ENCODE assay signal across 30 mouse cellular contexts in genomic region chr6:52667641-52668040, GRCm38 (mm10). TPM values are rescaled to one million over a fixed set of nuclear protein-coding genes. Genes with fewer than 3 reads are reported as not detected.
DNase-seq lines count a peak whose midpoint lies in the region; ATAC-seq lines count a peak whose summit lies in the region.
"Had no signal": no experiment of that assay in that cellular context is flagged by ENCODE, and none has a peak within 500 bp of the region (broad histone marks: within the 10 kb centered on the region; RNA-seq: fewer than 3 reads in every experiment).

No protein-coding gene starts in this region.

- peaks cover 7% of the 10 kb centered on the region; the same call in 1 of the 2 replicates for H3K4me1 ChIP-seq in kidney, embryonic 16.5 days (ENCODE audit: insufficient read depth, low read length)
- H3K4me1 ChIP-seq in limb, embryonic 12.5 days (replicated peaks), result peaks cover 47% of the 10 kb centered on the region
- peaks cover 12% of the 10 kb centered on the region; the same call in 1 of the 2 replicates for H3K4me1 ChIP-seq in limb, embryonic 10.5 days
- H3K4me1 ChIP-seq: forebrain, embryonic 12.5 days; hindbrain, embryonic 13.5 days; liver, embryonic 15.5 days; neural tube, embryonic 12.5 days had no signal

- H3K4me3 ChIP-seq in kidney, embryonic 16.5 days (ENCODE audit: low read length), result no peak overlapping the region
- no peak overlapping the region for H3K4me3 ChIP-seq in limb, embryonic 12.5 days (replicated peaks)
- no peak overlapping the region for H3K4me3 ChIP-seq in limb, embryonic 10.5 days
- H3K4me3 ChIP-seq: embryonic facial prominence, embryonic 10.5 days; embryonic facial prominence, embryonic 15.5 days; forebrain, embryonic 12.5 days; hindbrain, embryonic 13.5 days; layer of hippocampus, adult 2 months; liver, embryonic 15.5 days; neural tube, embryonic 12.5 days had no signal

- H3K27me3 ChIP-seq in kidney, embryonic 16.5 days (ENCODE audit: insufficient read depth, low read length), result no peaks in the 10 kb centered on the region
- H3K27me3 ChIP-seq in limb, embryonic 12.5 days, result no peaks in the 10 kb centered on the region
- no peaks in the 10 kb centered on the region for H3K27me3 ChIP-seq in limb, embryonic 10.5 days (ENCODE audit: low read depth, poor library complexity, severe bottlenecking)
- H3K27me3 ChIP-seq: embryonic facial prominence, embryonic 15.5 days; forebrain, embryonic 12.5 days; hindbrain, embryonic 13.5 days; liver, embryonic 15.5 days; neural tube, embryonic 12.5 days had no signal

- H3K27ac ChIP-seq in kidney, embryonic 16.5 days (ENCODE audit: low read length), result no peak overlapping the region
- H3K27ac ChIP-seq in limb, embryonic 12.5 days, result 0 out of 2 replicates have a peak overlapping the region, but pooled peaks have one; percentile 45
- H3K27ac ChIP-seq in limb, embryonic 10.5 days, result no peak overlapping the region
- H3K27ac ChIP-seq: embryonic facial prominence, embryonic 10.5 days; embryonic facial prominence, embryonic 15.5 days; forebrain, embryonic 12.5 days; hindbrain, embryonic 13.5 days; layer of hippocampus, adult 2 months; liver, embryonic 15.5 days; neural tube, embryonic 12.5 days had no signal

- peak; percentile 34 for DNase-seq in kidney, adult 11 months
- no peak for DNase-seq in limb, embryonic 10.5 days (ENCODE audit: low spot score)
- DNase-seq in kidney, postnatal 14 days, result peak; percentile 37
- no peak for DNase-seq in layer of hippocampus, adult 9-10 months (ENCODE audit: low spot score)
- no peak for DNase-seq in adrenal gland, postnatal 14 days
- DNase-seq: adrenal gland, postnatal 36 days; cerebellum, adult 2 months; cerebellum, postnatal 14 days; gastrocnemius, postnatal 25 days; heart, adult 18-20 months; heart, postnatal 4 days; lung, embryonic 14.5 days; lung, postnatal 36 days; right cerebral cortex, adult 18-20 months; right cerebral cortex, postnatal 4 days; thymus, adult 2 months; thymus, postnatal 36 days had no signal

- no peaks in the 10 kb centered on the region for H3K9me3 ChIP-seq in kidney, embryonic 16.5 days (ENCODE audit: low read length)
- H3K9me3 ChIP-seq in limb, embryonic 12.5 days, result no peaks in the 10 kb centered on the region
- no peaks in the 10 kb centered on the region for H3K9me3 ChIP-seq in limb, embryonic 10.5 days (replicated peaks)
- H3K9me3 ChIP-seq: embryonic facial prominence, embryonic 10.5 days; embryonic facial prominence, embryonic 15.5 days; forebrain, embryonic 12.5 days; hindbrain, embryonic 13.5 days; liver, embryonic 15.5 days; neural tube, embryonic 12.5 days had no signal

- no peak overlapping the region for H3K9ac ChIP-seq in kidney, embryonic 16.5 days (replicated peaks; ENCODE audit: low read length)
- no peak overlapping the region for H3K9ac ChIP-seq in limb, embryonic 12.5 days (replicated peaks)
- H3K9ac ChIP-seq: embryonic facial prominence, embryonic 15.5 days; forebrain, embryonic 12.5 days; hindbrain, embryonic 13.5 days; liver, embryonic 15.5 days; lung, embryonic 14.5 days; neural tube, embryonic 12.5 days had no signal

- no peak overlapping the region for H3K4me2 ChIP-seq in kidney, embryonic 16.5 days (replicated peaks; ENCODE audit: low read depth, low read length)
- H3K4me2 ChIP-seq in limb, embryonic 12.5 days, result no peak overlapping the region
- H3K4me2 ChIP-seq: embryonic facial prominence, embryonic 15.5 days; forebrain, embryonic 12.5 days; heart, embryonic 11.5 days; hindbrain, embryonic 13.5 days; liver, embryonic 15.5 days; lung, embryonic 14.5 days; midbrain, embryonic 11.5 days; neural tube, embryonic 12.5 days had no signal

- no peak for ATAC-seq in kidney, embryonic 16.5 days (ENCODE audit: low FRiP score, low TSS enrichment)
- no peak for ATAC-seq in limb, embryonic 12.5 days (ENCODE audit: insufficient number of reproducible peaks, insufficient read depth, low FRiP score, low TSS enrichment, low read depth)
- ATAC-seq: intestine, postnatal 0 days; midbrain, embryonic 16.5 days had no signal

- WGBS in kidney, embryonic 16.5 days, result 66% methylated on average over 3 of the region's 3 CpGs
- 28% methylated on average over 3 of the region's 3 CpGs for WGBS in limb, embryonic 12.5 days
- WGBS in limb, embryonic 10.5 days, result 67% methylated on average over 3 of the region's 3 CpGs

- no peaks in the 10 kb centered on the region for H3K36me3 ChIP-seq in kidney, embryonic 16.5 days (ENCODE audit: insufficient read depth, low read length)
- H3K36me3 ChIP-seq in limb, embryonic 12.5 days, result no peaks in the 10 kb centered on the region
- H3K36me3 ChIP-seq in limb, embryonic 10.5 days, result no peaks in the 10 kb centered on the region
- H3K36me3 ChIP-seq: embryonic facial prominence, embryonic 10.5 days; embryonic facial prominence, embryonic 15.5 days; forebrain, embryonic 12.5 days; hindbrain, embryonic 13.5 days; liver, embryonic 15.5 days; neural tube, embryonic 12.5 days had no signal

RNA-seq across cellular contexts. Expression of gene Hibadh, which starts 27.5 kb away (rescaled TPM):
- 164 and 171 TPM in 2 replicates for polyA plus RNA-seq in kidney, embryonic 16.5 days (2015; fragmentation: Nextera tagmentation; extraction: Ambion mirVana)
- polyA plus RNA-seq in limb, embryonic 12.5 days (2016; fragmentation: Nextera tagmentation; extraction: Ambion mirVana), result 95.7 and 102 TPM in 2 replicates
- polyA plus RNA-seq in limb, embryonic 10.5 days (2016; fragmentation: Nextera tagmentation; extraction: Ambion mirVana), result 64.2 and 68.7 TPM in 2 replicates
- total RNA-seq in adrenal gland, postnatal 14 days (2021), result 216 and 228 TPM in 2 replicates

RNA-seq across cellular contexts. Expression of gene Tax1bp1, which starts 45.9 kb away (rescaled TPM):
- polyA plus RNA-seq in kidney, embryonic 16.5 days (2015; fragmentation: Nextera tagmentation; extraction: Ambion mirVana), result 134 and 135 TPM in 2 replicates
- 157 and 168 TPM in 2 replicates for polyA plus RNA-seq in limb, embryonic 12.5 days (2016; fragmentation: Nextera tagmentation; extraction: Ambion mirVana)
- 105 and 122 TPM in 2 replicates for polyA plus RNA-seq in limb, embryonic 10.5 days (2016; fragmentation: Nextera tagmentation; extraction: Ambion mirVana)
- total RNA-seq in adrenal gland, postnatal 14 days (2021), result 151 and 163 TPM in 2 replicates

Comparison
In these comparisons a context has a peak if more than half of its experiments do, and no peak if none do; other contexts are left out.
1. DNase-seq: peak in kidney, adult 11 months (single experiment) and kidney, postnatal 14 days (single experiment); none in limb, embryonic 10.5 days (single experiment), layer of hippocampus, adult 9-10 months (single experiment) and adrenal gland, postnatal 14 days (single experiment).